Mouse (Mus musculus) large intestine, adult 2 months (tissue): ENCODE data around the gene Sgms1. TPM values are rescaled to one million over a fixed set of nuclear protein-coding genes. Genes with fewer than 3 reads are reported as not detected.

Experiments used
- DNase-seq: peaks from one replicate; pipeline ENCODE4 v3.0.0-alpha.2; 2012; ENCODE audit warnings: low read depth, low spot score
- WGBS: fragments of 180-500 bp; shearing (Covaris S2); methylation state at CpG from one replicate; pipeline ENCODE4 v1.1.7; 2018; 5-methylcytosine and 5-hydroxymethylcytosine counted together
- polyA plus RNA-seq: library from polyadenylated mRNA; depleted of rRNA; stranded (reverse); fragments of >200 nt; gene quantifications from 2 replicates; pipeline ENCODE4 v1.2.3, GENCODE M21; 2012

The Sgms1 gene
- polyA plus RNA-seq, 1 experiment, result 24.7 TPM

GRCm38 (mm10) chr19:32174561-32174960 is 215.0 kb downstream of the Sgms1 start:
- no peak for DNase-seq
- 78% methylated on average over 5 of the region's 5 CpGs for WGBS

DNA sequence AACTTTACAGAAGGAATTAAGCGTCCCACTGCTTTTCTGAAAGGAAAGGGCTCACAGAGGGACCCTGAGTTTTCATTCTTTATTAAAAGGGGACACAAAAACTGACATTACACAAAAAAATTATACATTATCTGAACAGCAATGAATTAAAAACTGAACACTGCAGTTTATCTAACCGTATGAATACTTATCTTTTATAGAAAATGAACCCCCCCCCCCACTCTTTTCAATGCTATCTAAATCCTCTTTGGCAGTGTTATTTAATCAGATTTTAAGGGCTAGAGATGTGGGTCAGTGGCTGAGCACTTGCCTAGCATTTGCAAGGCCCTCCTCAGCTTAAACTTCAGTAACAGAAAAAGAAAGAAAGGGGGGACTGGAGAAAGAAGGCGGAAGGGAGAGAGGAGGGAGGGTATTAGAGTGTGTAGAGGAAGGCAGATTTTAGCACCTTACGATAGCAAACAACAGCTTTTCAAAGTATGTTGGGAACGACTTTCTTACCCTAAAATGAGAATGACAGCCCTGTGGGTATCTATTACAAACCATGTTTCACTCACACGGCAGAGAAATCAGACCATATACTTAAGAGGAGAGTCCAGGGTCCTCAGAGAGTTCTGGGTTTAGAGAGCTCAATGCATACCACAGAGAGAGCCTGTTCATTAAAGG is 215.9 kb downstream of the Sgms1 start:
- 83% methylated on average over 6 of the region's 6 CpGs for WGBS
- DNase-seq, result no peak

- WGBS, result 64% methylated on average over 5 of the region's 5 CpGs
- no peak for DNase-seq
Observed at GRCm38 (mm10) chr19:32172511-32172981, 217.0 kb downstream of the Sgms1 start.

- DNase-seq, result no peak
Observed at GRCm38 (mm10) chr19:32171981-32172380, 217.5 kb downstream of the Sgms1 start.

DNA sequence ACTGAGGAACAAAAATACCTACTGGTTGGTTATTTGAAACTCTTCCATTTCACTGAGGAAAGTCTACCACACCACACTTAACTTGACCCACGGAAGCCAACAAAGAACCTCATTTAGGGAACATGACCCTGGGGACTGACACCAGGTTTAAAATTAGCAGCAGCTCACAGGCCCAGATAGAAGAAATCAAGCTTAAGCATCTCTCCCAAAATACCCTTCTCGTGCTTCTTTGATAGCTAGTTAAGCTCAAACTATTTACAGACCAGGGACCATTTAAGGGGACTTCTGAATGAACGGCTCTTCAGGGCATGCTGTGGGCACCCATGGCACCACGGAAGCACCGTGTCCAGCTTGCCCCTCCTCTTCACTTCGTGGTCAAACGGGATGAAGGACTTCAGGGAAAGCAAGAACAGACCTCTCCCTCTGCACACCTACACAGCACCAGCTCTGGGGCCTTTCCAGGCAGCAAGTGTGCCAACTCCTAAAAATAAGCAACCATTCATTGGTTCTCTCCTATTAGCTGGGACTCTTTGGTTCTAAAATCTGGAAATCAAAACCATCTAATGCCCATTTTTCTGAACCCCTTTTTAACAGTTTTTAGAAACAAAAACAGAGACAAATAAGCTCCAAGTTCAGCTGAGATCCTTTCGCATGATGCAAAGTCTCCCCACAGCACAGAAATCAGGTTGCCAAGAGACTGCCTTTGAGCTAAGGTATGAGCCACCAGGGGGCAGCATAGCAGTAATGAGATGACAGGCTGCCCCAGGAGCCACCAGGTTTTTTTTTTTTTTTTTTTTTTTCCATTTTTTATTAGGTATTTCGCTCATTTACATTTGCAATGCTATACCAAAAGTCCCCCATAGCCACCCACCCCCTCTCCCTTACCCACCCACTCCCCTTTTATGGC is 219.6 kb downstream of the Sgms1 start:
- no peak for DNase-seq
- WGBS, result 75% methylated on average over 9 of the region's 9 CpGs

More at GRCm38 (mm10) chr19:32171981-32172380, 217.5 kb downstream of the Sgms1 start:
- 89% methylated on average over 7 of the region's 7 CpGs for WGBS

DNA sequence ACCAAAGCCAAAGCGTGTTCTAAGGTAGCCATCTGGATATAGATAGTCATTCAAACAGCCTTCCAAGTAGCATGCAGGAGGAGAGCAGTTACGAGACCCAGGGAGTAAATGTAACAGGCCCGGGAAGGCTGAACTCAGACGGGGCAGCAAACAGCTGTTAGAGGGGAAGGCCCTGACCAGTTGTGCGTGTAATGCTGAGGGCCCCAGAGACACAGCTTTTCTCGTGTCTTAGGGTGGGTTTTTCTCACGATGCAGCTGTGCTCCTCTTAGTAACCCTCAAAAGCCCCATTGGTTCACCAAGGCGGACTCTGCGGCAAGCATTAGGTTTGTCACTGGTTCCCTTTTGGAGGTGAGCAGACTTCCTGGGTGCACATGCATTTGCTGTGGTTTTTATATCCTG is 221.5 kb downstream of the Sgms1 start:
- WGBS, result 91% methylated on average over 9 of the region's 9 CpGs
- DNase-seq, result no peak

DNA sequence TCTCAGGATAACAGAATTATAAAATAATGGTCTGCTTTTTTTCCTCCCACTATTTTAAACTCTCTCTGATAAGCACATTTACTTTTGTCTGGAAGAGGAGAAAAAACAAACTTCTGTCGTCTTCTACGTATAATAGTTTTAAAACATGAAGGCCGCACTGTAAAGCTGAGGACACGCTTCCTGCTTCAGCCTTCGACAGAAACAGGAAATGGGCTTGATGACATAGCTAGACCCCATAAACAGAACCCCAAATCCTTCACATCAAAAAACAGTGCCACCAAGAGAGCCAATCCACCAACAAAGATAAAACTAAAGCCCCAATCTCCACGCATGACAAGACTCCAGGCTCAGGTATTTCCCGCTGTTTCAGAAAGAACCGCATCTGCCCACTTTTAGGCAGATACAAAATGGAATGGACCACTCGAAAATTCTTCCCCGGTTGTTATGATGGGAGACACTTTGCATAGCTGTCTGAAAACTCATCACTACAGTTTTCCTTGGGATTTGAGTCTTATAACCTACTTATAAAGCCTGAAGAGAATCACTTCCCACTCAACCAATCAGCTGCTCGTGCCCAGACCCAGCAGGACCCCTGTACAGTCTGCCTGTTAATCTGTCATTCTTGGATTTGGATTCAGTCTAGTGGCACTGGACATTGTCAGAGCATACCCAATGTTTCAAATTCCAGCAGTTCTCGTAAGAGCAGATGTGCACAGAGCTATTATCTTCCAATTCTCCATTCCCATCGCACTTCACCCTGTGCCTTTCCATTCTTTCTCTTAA is 222.5 kb downstream of the Sgms1 start:
- 90% methylated on average over 13 of the region's 13 CpGs for WGBS
- no peak for DNase-seq

DNA sequence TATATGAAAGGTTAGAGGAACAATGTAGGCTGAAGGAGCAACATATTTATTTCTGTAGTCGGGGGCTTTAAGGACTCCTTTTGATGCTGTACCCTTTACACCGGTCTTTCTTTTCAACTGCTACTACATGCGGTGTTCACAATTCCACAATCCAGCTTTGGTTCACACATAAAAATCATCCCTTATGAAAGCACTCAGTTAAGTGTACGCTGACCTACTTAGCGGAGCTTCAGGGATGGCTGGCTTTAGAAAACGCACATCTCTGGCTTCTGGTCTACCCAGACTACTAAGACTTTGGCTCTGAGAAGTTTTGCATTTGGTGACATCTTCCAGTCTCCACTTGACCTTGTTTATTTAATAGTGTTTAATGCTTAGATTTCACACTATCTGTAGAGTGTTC is 223.8 kb downstream of the Sgms1 start:
- WGBS, result 82% methylated on average over 6 of the region's 6 CpGs

GRCm38 (mm10) chr19:32164128-32164527 is 225.4 kb downstream of the Sgms1 start:
- WGBS, result 94% methylated on average over 4 of the region's 4 CpGs
- no peak for DNase-seq

More for the DNA sequence above, 223.8 kb downstream of the Sgms1 start:
- no peak for DNase-seq

- WGBS, result 93% methylated on average over 7 of the region's 7 CpGs
- no peak for DNase-seq
Observed at GRCm38 (mm10) chr19:32159944-32160343, 229.6 kb downstream of the Sgms1 start.

- no peak for DNase-seq
- WGBS, result 98% methylated on average over 1 of the region's 1 CpGs
Observed at GRCm38 (mm10) chr19:32159168-32159567, 230.3 kb downstream of the Sgms1 start.

GRCm38 (mm10) chr19:32157045-32157444 is 232.5 kb downstream of the Sgms1 start:
- no peak for DNase-seq
- 24% methylated on average over 6 of the region's 6 CpGs for WGBS

- no peak for DNase-seq
- 80% methylated on average over 6 of the region's 6 CpGs for WGBS
Observed at GRCm38 (mm10) chr19:32152529-32152928, 237.0 kb downstream of the Sgms1 start.

DNA sequence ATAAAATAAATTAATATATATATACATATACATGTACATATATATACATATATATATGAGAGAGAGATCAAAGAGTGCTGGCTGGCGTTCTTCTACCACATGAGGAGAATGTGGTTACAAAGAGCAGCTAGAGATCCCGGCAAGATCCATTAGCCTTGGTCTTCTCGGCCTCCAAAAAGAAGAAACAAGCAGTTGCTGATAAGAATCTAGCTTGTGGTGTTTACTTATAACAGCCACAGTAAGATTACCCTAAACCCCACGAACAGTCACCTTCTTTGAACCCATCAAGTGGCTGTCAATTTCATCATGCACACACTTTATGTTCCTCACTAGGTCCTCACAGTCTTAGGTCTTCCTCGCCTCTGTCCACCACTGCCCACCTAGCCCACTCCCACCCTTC is 240.8 kb downstream of the Sgms1 start:
- DNase-seq, result no peak
- 67% methylated on average over 5 of the region's 5 CpGs for WGBS

- peak; percentile 44 for DNase-seq
- WGBS, result 61% methylated on average over 6 of the region's 6 CpGs
Observed at GRCm38 (mm10) chr19:32142383-32142782, 247.1 kb downstream of the Sgms1 start.

- WGBS, result 81% methylated on average over 14 of the region's 14 CpGs
- DNase-seq, result no peak
Observed at GRCm38 (mm10) chr19:32138361-32139088, 251.0 kb downstream of the Sgms1 start.

DNA sequence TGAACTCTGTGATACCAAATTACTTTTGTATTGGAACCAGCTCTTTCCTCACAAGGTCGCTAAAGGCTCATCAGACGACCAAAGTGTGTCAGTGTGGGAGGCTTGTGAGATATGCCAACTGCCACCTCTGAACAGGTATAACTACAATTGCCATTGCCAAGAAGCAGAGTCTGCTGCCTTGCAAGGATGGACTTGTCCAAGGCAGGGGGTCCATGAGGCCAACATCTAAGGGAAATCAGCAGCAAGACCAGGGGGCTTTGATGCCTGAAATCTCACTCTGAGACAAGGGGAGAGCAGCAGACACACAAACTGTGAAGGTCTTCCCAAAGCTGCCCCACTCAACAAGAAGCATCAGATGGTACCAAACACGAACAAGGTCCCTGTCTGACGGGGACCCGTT is 251.6 kb downstream of the Sgms1 start:
- 93% methylated on average over 5 of the region's 5 CpGs for WGBS
- DNase-seq, result no peak

DNA sequence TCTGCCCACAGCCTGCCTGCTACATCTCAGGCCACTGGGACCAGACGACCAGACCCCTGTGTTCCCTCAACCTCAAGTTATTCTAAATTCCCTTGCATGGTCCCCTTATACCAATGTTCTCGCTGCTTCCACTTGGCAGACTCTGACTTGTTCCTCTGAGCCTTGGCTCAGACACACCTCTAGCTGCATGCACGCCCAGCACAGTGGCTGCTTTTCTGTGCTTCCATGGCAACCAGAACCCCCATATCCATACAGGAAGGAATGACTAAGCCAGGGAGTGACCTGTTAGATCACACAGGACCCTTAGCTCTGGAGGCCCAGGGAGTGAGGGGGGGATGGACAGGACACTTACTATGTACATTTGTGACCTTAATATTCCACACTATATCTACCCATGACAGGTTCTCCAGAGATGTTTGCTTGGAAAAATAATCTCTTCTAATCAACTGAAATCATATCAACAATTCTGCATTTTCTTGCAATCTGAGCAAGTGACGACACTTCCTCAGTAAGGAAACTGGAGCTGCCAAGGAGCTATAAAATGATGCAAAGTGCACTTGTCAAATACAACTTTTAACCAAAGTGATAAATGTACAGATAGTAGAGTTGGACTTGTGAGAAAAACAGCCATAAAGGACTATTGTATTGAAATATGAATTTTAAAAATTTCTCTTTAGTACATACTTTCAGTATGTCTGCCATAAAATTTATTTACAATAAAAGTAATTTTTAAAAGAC is 252.5 kb downstream of the Sgms1 start:
- 40% methylated on average over 4 of the region's 4 CpGs for WGBS
- no peak for DNase-seq
